Mouse (Mus musculus) lung, postnatal 14 days (tissue): ENCODE measurements around the gene Fabp3.
A peak's percentile ranks its signal among the peaks of the same experiment; 100 is the strongest.

Experiments
- DNase-seq: peaks from one replicate; pipeline ENCODE4 v3.0.0; 2021

The Fabp3 gene

GRCm38 (mm10) chr4:130308231-130309081 is at the start of gene Fabp3, which contains the start of gene Gm10570:
Fabp3 (plus strand) TSS chr4:130308595.
Gm10570 (minus strand) TSS chr4:130308674.
- peak; percentile 30 for DNase-seq

- DNase-seq = no peak
Measured at GRCm38 (mm10) chr4:130260406-130260805, 48.0 kb upstream of the Fabp3 start.

DNA sequence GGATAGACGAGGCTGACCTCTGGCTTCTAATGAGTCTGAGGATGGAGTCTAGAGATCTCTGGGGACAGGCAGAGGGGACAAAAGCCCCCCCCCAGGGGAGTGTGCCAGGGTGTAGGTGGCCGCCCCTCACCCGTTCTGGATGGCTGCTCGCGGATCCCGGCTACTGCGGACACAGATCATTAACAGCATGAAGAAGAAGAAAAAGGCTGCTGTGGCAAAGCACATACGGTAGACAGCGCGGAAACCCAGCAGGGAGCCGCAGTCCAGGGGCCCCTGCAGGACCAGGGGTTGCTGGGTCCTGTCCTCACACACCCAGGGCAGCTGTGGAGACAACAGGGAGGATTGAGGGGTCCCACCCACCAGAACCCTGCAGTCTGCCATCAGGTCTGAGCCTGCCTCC is 44.3 kb upstream of the Fabp3 start:
- no peak for DNase-seq

DNA sequence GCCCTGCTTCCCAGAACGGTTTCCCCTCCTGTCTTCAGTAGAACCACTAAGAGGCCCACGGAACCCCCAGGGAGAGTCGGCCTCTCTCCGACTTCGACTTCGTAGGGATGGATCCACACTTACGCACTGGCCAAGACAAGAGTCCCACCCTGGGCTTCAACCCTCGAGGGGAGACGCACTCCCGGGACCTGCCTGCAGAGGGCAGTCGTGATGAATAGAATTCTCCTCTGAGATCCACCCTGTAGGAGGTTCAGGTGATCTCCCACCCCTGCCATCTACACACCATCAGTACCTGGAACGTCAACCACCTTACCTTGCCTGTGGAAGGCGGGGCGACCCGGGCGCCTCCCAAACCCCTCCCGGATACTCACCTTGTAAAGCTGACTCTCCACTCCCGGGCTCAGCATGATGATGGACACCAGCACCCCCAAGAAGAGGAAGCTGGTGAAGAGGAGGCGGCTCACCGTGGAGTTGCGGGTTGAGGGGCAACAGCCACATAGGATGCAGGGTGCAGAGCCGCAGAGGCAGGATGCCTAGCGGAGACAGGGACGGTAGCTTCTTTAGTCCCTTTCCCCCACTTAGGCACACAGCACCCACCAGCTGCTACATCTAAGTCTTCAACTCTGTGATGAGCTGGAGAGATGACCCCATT is 43.6 kb upstream of the Fabp3 start:
- DNase-seq = peak; percentile 78

DNA sequence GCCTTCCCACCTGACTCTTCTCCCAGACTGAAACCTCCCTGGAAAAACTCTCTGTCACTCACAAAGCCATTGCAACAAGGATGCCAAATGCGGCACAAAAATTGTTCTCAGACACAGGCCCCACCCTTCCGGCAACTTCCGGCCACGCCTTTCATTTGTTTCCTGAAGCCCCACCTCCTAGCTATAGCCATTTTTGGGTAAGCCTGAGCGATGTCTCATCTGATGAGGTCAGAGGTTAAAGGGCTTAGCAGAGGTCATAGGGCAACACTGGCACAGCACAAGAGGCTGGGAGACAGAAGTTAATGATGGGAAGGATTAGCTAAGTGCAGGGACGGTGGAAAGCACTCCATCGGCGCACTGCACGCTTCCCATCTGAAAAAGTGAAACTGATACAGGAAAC is 41.8 kb upstream of the Fabp3 start:
- peak; percentile 14 for DNase-seq

- peak; percentile 17 for DNase-seq
Measured at GRCm38 (mm10) chr4:130267069-130267468, 41.3 kb upstream of the Fabp3 start.

GRCm38 (mm10) chr4:130268736-130269135 is 39.7 kb upstream of the Fabp3 start:
- no peak for DNase-seq

- no peak for DNase-seq
Measured at GRCm38 (mm10) chr4:130270089-130270488, 38.3 kb upstream of the Fabp3 start.

DNA sequence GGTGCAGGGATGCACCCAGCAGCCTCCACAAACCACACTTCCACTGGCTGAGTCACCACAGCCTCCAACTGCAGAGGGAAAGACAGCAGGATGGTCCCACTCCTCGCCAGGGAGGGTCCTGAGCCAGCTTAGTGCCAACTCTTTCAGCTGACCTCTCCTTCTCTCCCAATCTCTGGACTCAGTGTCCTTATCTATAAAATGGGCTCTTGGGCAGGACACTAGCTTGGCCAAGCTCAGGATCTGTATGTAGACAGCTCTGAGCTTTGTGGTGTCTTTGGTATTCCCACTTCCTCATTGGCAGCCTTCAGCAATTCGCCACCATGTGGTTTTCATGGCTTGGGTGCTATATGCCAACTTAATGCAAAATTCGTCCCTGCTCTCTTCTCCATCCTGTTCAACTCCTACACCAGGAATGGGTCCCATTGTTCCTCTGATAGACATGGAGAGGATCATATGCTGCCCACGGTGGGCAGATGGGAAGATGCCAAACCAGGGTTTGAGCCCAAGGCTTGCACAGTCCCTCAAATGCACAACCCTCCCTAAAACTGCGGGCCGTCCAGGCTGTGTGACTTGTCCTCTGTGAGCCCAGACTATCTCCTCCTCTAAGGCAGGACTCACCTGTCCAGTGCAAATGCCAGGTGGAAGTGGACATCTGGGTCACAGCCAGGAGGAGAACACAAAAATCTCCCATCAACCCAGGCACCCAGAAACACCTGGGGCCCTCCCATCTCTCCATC is 37.6 kb upstream of the Fabp3 start:
- DNase-seq = no peak

DNA sequence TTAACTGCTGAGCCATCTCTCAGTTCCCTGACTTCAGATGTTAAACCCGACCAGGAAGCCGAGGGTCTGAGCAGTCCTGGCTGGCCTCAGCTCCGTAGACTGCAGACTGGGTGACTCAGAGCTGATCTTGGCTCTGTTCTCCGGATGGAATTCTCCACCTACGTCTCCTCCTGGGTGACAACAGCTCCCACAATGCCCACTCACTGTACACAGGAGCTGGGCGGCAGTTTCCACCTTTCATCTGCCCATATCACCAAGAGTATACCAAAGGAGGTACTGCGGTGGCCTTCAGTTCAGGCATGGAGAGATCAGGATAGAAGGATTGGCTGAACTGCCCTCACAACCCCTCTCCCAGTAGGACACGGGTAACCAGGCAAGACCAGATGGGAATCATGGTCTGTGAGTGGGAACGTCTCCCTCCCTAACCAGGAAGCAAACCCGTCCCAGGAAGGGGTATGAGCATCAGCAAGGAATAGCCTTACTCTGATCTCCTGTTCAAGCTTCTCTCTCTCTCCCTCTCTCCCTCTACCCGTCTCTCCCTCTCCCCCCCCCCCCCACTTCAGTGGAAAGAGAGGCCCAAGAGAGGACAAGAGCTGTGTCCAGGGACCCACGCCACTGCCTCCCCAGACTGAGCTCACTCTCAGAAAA is 34.6 kb upstream of the Fabp3 start:
- no peak for DNase-seq

- no peak for DNase-seq
Measured at GRCm38 (mm10) chr4:130274346-130275015, 33.9 kb upstream of the Fabp3 start.

- peak; percentile 53 for DNase-seq
Measured at GRCm38 (mm10) chr4:130275016-130275822, 33.2 kb upstream of the Fabp3 start.

DNA sequence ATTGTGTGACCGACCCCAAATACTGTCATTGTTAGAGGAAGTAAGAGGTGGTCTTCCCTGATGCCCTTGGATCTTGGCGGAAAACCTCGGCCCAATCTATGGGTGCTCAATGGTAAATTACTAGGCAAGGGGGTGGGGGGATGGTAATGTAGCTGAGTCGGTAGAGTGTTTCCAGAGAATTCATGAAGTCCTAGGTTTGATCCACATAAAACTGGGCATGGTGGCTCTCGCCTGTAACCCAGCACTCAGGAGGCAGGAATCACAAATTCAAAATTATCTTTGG is 32.6 kb upstream of the Fabp3 start:
- DNase-seq = no peak

DNA sequence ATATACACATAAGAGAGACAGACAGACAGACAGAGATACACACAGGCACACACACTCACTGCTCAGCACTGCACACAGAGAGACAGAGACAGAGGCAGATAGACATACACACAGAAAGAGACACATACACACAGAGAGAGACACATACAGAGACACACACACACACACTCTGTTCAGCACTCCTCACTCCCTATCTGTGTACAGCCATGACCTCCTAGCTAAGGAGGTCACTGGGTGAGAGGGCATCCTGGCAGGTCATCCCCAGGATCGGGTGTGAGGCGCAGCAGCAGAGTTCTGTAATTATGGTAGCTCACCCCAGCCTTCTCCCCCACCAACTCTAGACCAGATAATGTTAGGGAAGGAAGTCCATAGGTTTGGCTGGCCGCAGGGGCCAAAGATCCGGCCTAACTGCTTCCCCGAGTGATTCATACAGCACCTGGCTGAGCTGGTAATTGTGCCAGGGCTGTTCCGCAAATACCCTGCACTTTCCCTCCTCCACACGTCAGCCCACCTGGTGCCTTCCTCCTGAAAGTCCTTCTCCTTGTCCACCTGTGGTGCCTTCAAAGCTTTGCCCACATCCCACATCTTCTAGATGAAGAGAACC is 31.7 kb upstream of the Fabp3 start:
- DNase-seq = no peak

DNA sequence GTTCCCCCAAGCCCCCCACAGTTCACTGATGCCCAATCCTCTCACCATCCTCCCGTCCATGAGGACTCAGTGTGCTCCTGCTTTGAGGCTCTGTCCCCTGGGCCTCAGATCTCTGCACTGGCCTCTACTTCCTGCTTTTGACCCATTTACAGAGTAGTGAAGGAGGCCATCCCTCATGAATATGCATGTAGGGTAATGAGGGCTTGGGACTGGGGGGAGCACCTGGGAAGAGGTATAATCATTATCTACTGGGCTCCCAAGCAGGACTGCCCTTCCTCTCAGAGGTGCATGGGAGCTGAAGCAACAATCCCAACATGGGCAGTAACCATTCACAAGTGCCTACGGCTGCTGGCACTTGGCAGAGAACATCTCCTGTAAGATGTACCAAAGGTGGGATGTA is 29.3 kb upstream of the Fabp3 start, which contains the start of gene Serinc2:
TSS of gene Serinc2 (minus strand) at position 101 of the 400 bp plus-strand sequence.
- no peak for DNase-seq

DNA sequence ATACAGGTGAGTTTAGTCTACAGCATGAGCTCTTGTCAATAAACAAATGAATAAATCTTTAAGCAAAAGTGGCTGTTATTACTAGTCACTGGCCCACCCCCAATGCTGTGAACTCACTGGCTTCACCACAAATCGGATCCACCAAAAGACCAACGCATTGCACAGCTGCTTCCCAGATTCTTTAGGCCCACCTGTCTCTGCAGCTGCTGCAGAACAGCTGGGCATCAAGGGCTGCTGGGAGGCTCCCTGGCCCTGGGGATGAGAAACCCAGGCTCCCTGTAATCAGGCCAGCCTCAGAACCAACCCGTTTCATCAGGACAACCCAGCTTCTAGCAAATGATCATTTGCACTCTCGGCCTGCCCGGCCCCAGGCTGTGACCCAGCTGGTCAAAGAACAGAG is 25.5 kb upstream of the Fabp3 start:
- no peak for DNase-seq

DNA sequence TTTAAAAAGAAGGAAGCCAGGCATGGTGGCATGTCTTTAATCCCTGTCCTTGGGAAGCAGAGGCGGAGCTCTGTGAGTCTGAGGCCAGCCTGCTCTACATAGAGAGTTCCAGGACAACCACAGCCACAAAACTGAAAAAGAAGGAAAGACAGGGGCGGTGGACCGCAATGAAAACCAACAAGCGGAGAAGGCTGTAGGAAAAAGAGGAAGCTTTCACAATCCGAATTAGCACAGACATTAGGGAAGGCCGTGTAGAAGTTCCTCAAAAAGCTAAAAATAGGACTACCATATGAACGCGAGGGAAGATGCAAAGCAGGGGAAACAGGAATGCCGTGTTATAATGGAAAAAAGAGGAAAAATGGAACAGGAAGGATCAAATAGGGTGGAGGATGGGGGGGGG is 24.6 kb upstream of the Fabp3 start:
- no peak for DNase-seq

GRCm38 (mm10) chr4:130286531-130286930 is 21.9 kb upstream of the Fabp3 start:
- DNase-seq = no peak

DNA sequence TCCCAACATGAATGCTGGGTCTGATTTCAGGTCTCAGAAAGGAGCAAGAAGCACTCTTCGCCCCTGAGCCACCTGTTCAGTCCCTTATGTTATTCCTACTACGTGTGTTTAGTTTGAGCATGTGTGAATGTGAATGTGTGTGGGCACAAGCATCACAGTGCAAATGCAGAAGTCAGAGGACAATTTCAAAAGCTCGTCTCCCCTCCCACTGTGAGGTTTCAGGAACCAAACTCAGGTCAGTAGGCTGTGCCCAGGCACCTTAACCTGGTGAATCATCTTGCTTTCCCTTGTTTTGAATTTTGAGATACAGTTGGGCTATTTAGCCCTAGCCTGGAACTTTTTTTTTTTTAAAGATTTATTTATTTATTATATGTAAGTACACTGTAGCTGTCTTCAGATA is 18.6 kb upstream of the Fabp3 start:
- no peak for DNase-seq

DNA sequence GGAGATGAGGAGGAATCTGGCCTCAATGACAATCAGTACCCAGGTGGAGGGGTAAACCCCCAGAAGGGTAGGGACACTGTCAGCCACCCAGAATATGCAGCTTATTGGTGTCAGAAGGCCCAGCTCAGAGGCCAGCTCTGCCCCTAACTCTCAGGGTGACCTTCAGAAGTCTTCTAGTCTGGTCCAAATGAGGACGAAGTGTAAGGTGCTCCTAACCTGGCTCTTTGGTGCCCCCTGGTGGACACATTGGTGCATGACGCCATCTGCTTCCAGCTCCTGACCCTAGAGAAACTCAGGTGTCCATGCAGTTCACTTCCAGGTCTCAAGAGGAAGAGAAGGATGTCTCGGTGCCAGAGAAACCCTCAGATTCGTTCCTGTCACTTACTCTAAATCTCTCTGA is 16.1 kb upstream of the Fabp3 start:
- DNase-seq = peak; percentile 82

- no peak for DNase-seq
Measured at GRCm38 (mm10) chr4:130294513-130294912, 13.9 kb upstream of the Fabp3 start.
